Mouse (Mus musculus) CH12.LX (cell line): ENCODE measurements around the gene Serinc5.

Experiments used
- CHD2 ChIP-seq: IDR thresholded peaks from 2 replicates; pipeline ENCODE4 v1.6.1; 2011; ENCODE audit warnings: low read length, improper control_type of control experiment
- CTCF ChIP-seq, 2 experiments: IDR thresholded peaks in 1 of 2; conservative IDR thresholded peaks in 1 of 2; 2 replicates each; pipeline ENCODE4 v1.5.1; 2011 to 2012; ENCODE audit warnings: low read depth in 2 of 2, low read length in 2 of 2, improper control_type of control experiment in 1 of 2, inconsistent platforms in 1 of 2, mild to moderate bottlenecking in 1 of 2, moderate library complexity in 1 of 2
- EP300 ChIP-seq: IDR thresholded peaks from 2 replicates; pipeline ENCODE4 v1.6.1; 2011; ENCODE audit warnings: low read length, improper control_type of control experiment
- JUN ChIP-seq: IDR thresholded peaks from 2 replicates; pipeline ENCODE4 v1.6.1; 2011; ENCODE audit warnings: low read depth, mild to moderate bottlenecking, low read length, improper control_type of control experiment, moderate library complexity; ENCODE audit not compliant: insufficient read depth
- JUND ChIP-seq: conservative IDR thresholded peaks from 2 replicates; pipeline ENCODE4 v1.6.1; 2011; ENCODE audit warnings: low read depth, low read length, improper control_type of control experiment
- MAFK ChIP-seq: IDR thresholded peaks from 2 replicates; pipeline ENCODE4 v1.6.1; 2011; ENCODE audit warnings: low read length, improper control_type of control experiment; ENCODE audit not compliant: insufficient replicate concordance
- NELFE ChIP-seq: IDR thresholded peaks from 2 replicates; pipeline ENCODE4 v1.6.1; 2011; ENCODE audit warnings: low read depth, low read length, improper control_type of control experiment
- POLR2A ChIP-seq: IDR thresholded peaks from 2 replicates; pipeline ENCODE4 v1.6.1; 2011; ENCODE audit warnings: low read depth, mild to moderate bottlenecking, improper control_type of control experiment, low read length
- POLR2AphosphoS2 ChIP-seq: IDR thresholded peaks from 2 replicates; pipeline ENCODE4 v1.6.1; 2011; ENCODE audit warnings: low read depth, low read length, improper control_type of control experiment
- SMC3 ChIP-seq: IDR thresholded peaks from 2 replicates; pipeline ENCODE4 v1.6.1; 2011; ENCODE audit warnings: low read depth, low read length, improper control_type of control experiment
- TCF12 ChIP-seq: IDR thresholded peaks from 2 replicates; pipeline ENCODE4 v1.6.1; 2014; ENCODE audit warnings: low read depth, mild to moderate bottlenecking, inconsistent platforms, low read length, improper control_type of control experiment
- USF1 ChIP-seq: IDR thresholded peaks from 2 replicates; pipeline ENCODE4 v1.6.1; 2014; ENCODE audit warnings: low read depth, mild to moderate bottlenecking, inconsistent platforms, low read length, improper control_type of control experiment
- ZC3H11A ChIP-seq: IDR thresholded peaks from 2 replicates; pipeline ENCODE4 v1.6.1; 2012; ENCODE audit warnings: low read depth, mild to moderate bottlenecking, inconsistent platforms, low read length, improper control_type of control experiment
- ZKSCAN1 ChIP-seq: IDR thresholded peaks from 2 replicates; pipeline ENCODE4 v1.6.1; 2012; ENCODE audit warnings: low read depth, inconsistent platforms, low read length, improper control_type of control experiment, borderline replicate concordance

- TF ChIP-seq EP300 (no peak), CTCF (conservative IDR thresholded peaks at IDR 0.05 in 1 of 2, IDR thresholded peaks at IDR 0.05 in 1 of 2; ENCODE audit: low read depth in 2 of 2, low read length in 2 of 2) (no peak), POLR2A (no peak), CHD2 (no peak), USF1 (no peak), POLR2AphosphoS2 (no peak), MAFK (no peak), ZKSCAN1 (no peak), JUND (no peak), TCF12 (no peak), ZC3H11A (no peak), NELFE (no peak), SMC3 (no peak), JUN (no peak)
Measured at GRCm38 (mm10) chr13:92613094-92613493, 2.2 kb downstream of the Serinc5 start.
